Mouse (Mus musculus) B cell, adult 2 months (primary cell): ENCODE measurements at regions not wholly inside any gene's neighbourhood (a gene's known extent, or its start where the extent isn't known, plus 50 kb on each side); places are given as distances from the start of the nearest gene placed in this dataset.

Source experiments
- DNase-seq, 2 experiments: peaks; one replicate each; pipeline ENCODE4 v3.0.0; 2022

GRCm38 (mm10) chr3:19367761-19368160 is 260.7 kb downstream of the 1700064H15Rik start:
- DNase-seq: no peak
